Mouse (Mus musculus) C2C12 (cell line): ENCODE measurements around the gene Gm7247.

Experiments
- CEBPB ChIP-seq: IDR thresholded peaks from one replicate; pipeline ENCODE4 v1.6.1; 2011; ENCODE audit warnings: low read depth, mild to moderate bottlenecking, control low read depth, moderate library complexity
- CTCF ChIP-seq: IDR thresholded peaks from one replicate; pipeline ENCODE4 v1.5.1; 2011; ENCODE audit not compliant: control insufficient read depth, insufficient read depth, insufficient read length
- MYOG ChIP-seq: IDR thresholded peaks from one replicate; pipeline ENCODE4 v1.6.1; 2011; ENCODE audit not compliant: control insufficient read depth, insufficient read length; ENCODE audit errors: extremely low read depth

GRCm38 (mm10) chr14:51483671-51484070 is 122.1 kb downstream of the Gm7247 start:
- TF ChIP-seq MYOG = no peak
- no peak for TF ChIP-seq CTCF
- TF ChIP-seq CEBPB = no peak
